Mouse (Mus musculus) heart, adult 2 months (tissue): Measurements from ENCODE around the gene Clint1.

ENCODE experiments used
- CTCF ChIP-seq: fragments of 200-600 bp; IDR thresholded peaks from 2 replicates; pipeline ENCODE4 v1.8.1; 2022; ENCODE audit warnings: antibody characterized with exemption, mild to moderate bottlenecking, moderate library complexity
- POLR2A ChIP-seq: fragments of 200-500 bp; IDR thresholded peaks from 2 replicates; pipeline ENCODE4 v1.6.1; 2011; ENCODE audit warnings: mild to moderate bottlenecking, low read depth, low read length, control low read depth; ENCODE audit not compliant: insufficient read depth

DNA sequence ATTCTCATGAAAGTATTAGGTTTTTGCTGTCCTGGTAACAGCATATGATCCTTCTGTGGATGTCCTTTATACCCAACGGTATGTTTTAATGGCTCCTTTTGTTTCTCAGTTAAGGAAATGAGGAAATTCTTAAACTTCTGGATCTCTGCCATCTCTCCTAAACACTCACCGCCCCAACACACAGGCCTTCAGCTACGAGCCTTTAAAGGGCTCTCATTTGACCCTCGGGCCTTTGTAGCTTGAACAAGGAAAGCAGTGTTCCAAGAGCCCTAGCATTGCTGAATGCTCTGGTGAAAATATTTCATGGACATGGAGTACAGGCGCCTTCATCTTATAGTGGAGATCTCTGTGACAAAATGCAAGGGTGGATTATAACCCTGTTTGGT is 29.8 kb downstream of the Clint1 start:
- TF ChIP-seq CTCF (no peak), POLR2A (no peak)
